Mouse (Mus musculus) hindbrain, embryonic 15.5 days (tissue): Measurements from ENCODE around the gene Rgs7. TPM values are rescaled to one million over a fixed set of nuclear protein-coding genes. Genes with fewer than 3 reads are reported as not detected.

ENCODE experiments used
- ATAC-seq: fragments of 200-750 bp; cut with Nextera tagmentation; 2 replicates; pipeline ENCODE4 v1.8.0; 2017; ENCODE audit warnings: low read depth, moderate number of reproducible peaks, moderate TSS enrichment; ENCODE audit not compliant: low FRiP score
- H3K27ac ChIP-seq: fragments of 300-500 bp; sonication (generic); replicated peaks from 2 replicates; pipeline ENCODE4 v1.5.1; 2015; ENCODE audit warnings: mild to moderate bottlenecking, inconsistent platforms
- H3K27me3 ChIP-seq: fragments of 300-500 bp; sonication (generic); 2 replicates; pipeline ENCODE4 v1.6.1; 2015; ENCODE audit warnings: control low read depth, inconsistent platforms
- H3K36me3 ChIP-seq: fragments of 300-500 bp; sonication (generic); 2 replicates; pipeline ENCODE4 v1.6.1; 2015; ENCODE audit warnings: control low read depth, inconsistent platforms
- H3K4me1 ChIP-seq: fragments of 300-500 bp; sonication (generic); replicated peaks from 2 replicates; pipeline ENCODE4 v1.6.1; 2015; ENCODE audit warnings: control low read depth, inconsistent platforms
- H3K4me2 ChIP-seq: fragments of 300-500 bp; sonication (generic); 2 replicates; pipeline ENCODE4 v1.6.1; 2015; ENCODE audit warnings: moderate library complexity, mild to moderate bottlenecking, inconsistent platforms
- H3K4me3 ChIP-seq: fragments of 300-500 bp; sonication (generic); 2 replicates; pipeline ENCODE4 v1.5.1; 2015; ENCODE audit warnings: mild to moderate bottlenecking, inconsistent platforms
- H3K9ac ChIP-seq: fragments of 300-500 bp; sonication (generic); 2 replicates; pipeline ENCODE4 v1.6.1; 2015; ENCODE audit warnings: inconsistent platforms
- H3K9me3 ChIP-seq: fragments of 300-500 bp; sonication (generic); 2 replicates; pipeline ENCODE4 v1.6.1; 2016; ENCODE audit warnings: control low read depth, inconsistent platforms
- WGBS: fragments of 180-500 bp; shearing (Covaris S2); methylation state at CpG from one replicate; pipeline ENCODE4 v1.1.7; 2015; 5-methylcytosine and 5-hydroxymethylcytosine counted together
- polyA plus RNA-seq: library from polyadenylated mRNA; unstranded; fragments of >200 nt; fragmentation: Nextera tagmentation; extraction: Ambion mirVana; gene quantifications from 2 replicates; pipeline ENCODE4 v1.2.1, GENCODE M21; 2015

The Rgs7 gene
- polyA plus RNA-seq, 1 experiment from 2014 or later: 42.6 TPM

DNA sequence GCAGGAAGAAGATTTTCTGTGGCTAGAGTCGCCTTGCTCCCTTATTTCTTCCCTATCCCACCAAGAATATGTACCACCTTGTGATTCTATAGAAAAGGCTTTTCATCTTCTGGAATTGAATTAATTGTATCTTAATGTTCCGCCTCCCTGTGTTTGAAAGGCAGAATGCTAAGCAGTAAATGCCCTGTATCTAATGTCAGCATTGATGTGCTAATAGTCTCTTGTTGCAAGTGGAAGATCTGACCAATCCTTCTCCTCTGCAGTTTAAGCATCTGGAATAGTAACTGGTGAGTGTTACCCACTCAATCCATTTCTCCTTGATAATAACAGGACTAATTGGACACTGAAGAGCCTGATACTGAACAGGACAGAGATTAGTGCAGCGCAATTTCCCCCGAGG, 65.9 kb downstream of the Rgs7 start:
- no peaks in the 10 kb centered on the region for H3K9me3 ChIP-seq
- no peak for ATAC-seq

DNA sequence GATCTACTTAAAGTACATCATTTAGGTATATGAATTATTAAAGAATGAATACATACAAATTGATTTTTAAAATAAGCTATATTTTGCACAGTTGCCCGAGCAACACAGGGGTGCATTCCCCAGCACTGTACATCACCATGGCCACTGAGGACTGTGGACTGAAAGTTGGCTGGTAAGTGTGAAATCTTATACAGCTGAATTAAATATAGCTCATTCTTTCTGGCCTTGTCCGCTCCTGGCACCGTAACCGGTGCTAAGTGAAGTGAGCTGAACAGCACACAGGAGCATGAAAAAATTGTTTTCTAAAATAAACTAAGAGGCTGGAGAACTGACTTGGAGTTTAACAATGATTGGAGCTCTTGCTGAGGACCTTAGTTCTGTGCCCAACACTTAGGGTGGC, 71.4 kb downstream of the Rgs7 start:
- H3K36me3 ChIP-seq: no peaks in the 10 kb centered on the region
- ATAC-seq: no peak
- no peak overlapping the region for H3K4me3 ChIP-seq
- no peak overlapping the region for H3K4me2 ChIP-seq
- H3K27me3 ChIP-seq: no peaks in the 10 kb centered on the region
- H3K4me1 ChIP-seq: no peaks in the 10 kb centered on the region
- H3K9me3 ChIP-seq: no peaks in the 10 kb centered on the region
- no peak overlapping the region for H3K27ac ChIP-seq
- WGBS: 79% methylated on average over 4 of the region's 4 CpGs
- no peak overlapping the region for H3K9ac ChIP-seq

More for the DNA sequence above, 65.9 kb downstream of the Rgs7 start:
- H3K36me3 ChIP-seq: no peaks in the 10 kb centered on the region
- no peaks in the 10 kb centered on the region; the same call in 1 of the 2 replicates for H3K4me1 ChIP-seq
- no peak overlapping the region for H3K4me2 ChIP-seq
- H3K27ac ChIP-seq: no peak overlapping the region
- H3K27me3 ChIP-seq: no peaks in the 10 kb centered on the region
- WGBS: 41% methylated on average over 4 of the region's 4 CpGs
- no peak overlapping the region for H3K4me3 ChIP-seq
- H3K9ac ChIP-seq: no peak overlapping the region

DNA sequence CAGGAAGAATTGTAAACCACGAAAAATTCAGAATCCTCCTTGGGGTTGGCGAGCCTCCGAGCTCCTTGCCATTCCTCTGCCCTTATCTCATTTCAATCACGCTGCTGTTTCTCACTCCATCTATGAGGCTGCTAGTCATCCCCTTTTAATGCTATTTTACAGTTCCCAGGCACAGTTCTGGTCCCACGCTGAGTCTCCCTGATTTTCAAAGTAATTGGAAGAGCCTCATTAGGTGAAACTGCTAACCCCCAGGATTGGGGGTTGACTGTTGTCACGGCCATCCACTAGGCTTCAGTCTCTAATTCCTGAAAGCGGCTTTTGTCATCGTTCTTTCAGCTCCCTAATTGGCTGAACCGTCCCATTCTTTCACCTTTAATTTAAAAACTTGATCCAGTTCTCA, 76.6 kb downstream of the Rgs7 start:
- H3K27me3 ChIP-seq: no peaks in the 10 kb centered on the region
- H3K4me3 ChIP-seq: no peak overlapping the region
- no peak overlapping the region for H3K9ac ChIP-seq
- ATAC-seq: no peak
- WGBS: 56% methylated on average over 9 of the region's 9 CpGs
- H3K9me3 ChIP-seq: no peaks in the 10 kb centered on the region
- no peaks in the 10 kb centered on the region for H3K36me3 ChIP-seq
- no peak overlapping the region for H3K27ac ChIP-seq
- H3K4me2 ChIP-seq: no peak overlapping the region
- H3K4me1 ChIP-seq: no peaks in the 10 kb centered on the region

DNA sequence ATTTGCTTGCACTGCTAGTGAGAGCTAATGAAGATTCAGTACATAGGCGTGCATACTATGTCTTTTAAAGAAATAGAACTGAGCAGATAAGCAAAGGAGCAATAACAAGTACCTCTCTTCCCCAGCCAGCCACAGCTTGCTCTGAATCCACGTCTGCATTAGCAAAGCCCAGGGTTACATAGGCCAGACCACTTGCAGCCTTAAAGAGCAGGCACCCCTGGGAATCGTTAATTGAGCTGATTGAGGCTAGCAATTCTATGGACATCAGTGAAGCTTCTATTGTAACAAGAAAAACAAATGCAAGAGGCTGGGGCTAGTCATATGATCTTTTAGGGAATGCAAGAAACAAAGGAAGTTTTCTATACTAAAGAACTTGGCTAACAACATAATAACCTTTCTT, 81.9 kb downstream of the Rgs7 start:
- Histone ChIP-seq H3K27me3 (no peaks in the 10 kb centered on the region), H3K9ac (no peak overlapping the region), H3K4me1 (no peaks in the 10 kb centered on the region), H3K36me3 (no peaks in the 10 kb centered on the region), H3K4me3 (no peak overlapping the region), H3K9me3 (no peaks in the 10 kb centered on the region), H3K4me2 (no peak overlapping the region), H3K27ac (no peak overlapping the region)
- 29% methylated on average over 3 of the region's 3 CpGs for WGBS
- no peak for ATAC-seq

DNA sequence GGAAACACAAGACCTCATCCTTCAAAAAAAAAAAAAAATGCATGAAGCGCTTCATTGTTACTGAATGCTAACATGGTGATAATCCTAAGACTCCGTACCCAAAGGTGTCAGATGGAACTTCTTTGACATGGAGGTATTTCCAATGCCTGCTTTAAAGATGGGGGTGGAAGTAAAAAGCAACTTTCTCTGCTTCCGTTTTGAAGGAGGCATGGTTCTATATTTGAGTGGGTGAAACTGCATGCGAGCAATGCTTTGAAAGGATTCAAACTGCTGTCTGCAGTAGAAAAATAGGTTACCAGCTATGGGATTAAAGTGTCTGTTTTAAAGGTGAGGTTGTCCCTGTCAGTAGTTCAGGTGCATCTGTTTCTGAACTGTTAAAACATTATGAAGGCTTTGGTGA, 100.4 kb downstream of the Rgs7 start:
- Histone ChIP-seq H3K4me1 (no peaks in the 10 kb centered on the region; the same call in 1 of the 2 replicates), H3K4me3 (no peak overlapping the region), H3K36me3 (no peaks in the 10 kb centered on the region), H3K9me3 (no peaks in the 10 kb centered on the region), H3K27me3 (no peaks in the 10 kb centered on the region), H3K9ac (no peak overlapping the region), H3K27ac (no peak overlapping the region), H3K4me2 (no peak overlapping the region)
- 88% methylated on average over 4 of the region's 4 CpGs for WGBS
- ATAC-seq: no peak

DNA sequence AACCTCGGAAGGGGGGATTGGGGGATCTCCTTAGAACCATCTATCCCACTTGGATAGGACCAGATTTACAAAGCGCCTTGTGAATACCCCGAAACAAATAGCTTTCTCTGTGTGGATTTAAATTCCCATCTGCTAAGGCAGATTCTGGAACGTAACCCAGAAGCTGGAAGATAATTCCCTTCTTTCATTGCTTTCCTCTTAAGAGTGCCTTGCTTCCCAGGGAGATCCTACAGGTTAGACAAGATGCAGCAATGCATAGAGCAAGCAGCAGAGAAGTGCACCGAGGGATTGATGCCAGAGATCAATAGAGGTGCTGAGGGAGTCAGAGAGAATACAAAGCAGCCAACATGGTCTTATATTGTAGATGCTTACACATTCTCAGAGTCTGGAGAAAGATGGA, 103.0 kb downstream of the Rgs7 start:
- no peaks in the 10 kb centered on the region for H3K27me3 ChIP-seq
- no peaks in the 10 kb centered on the region for H3K9me3 ChIP-seq
- no peak overlapping the region for H3K4me2 ChIP-seq
- no peak overlapping the region for H3K27ac ChIP-seq
- H3K4me3 ChIP-seq: no peak overlapping the region
- no peak for ATAC-seq
- WGBS: 83% methylated on average over 5 of the region's 5 CpGs
- no peaks in the 10 kb centered on the region for H3K36me3 ChIP-seq
- H3K9ac ChIP-seq: no peak overlapping the region
- H3K4me1 ChIP-seq: peaks cover 7% of the 10 kb centered on the region

DNA sequence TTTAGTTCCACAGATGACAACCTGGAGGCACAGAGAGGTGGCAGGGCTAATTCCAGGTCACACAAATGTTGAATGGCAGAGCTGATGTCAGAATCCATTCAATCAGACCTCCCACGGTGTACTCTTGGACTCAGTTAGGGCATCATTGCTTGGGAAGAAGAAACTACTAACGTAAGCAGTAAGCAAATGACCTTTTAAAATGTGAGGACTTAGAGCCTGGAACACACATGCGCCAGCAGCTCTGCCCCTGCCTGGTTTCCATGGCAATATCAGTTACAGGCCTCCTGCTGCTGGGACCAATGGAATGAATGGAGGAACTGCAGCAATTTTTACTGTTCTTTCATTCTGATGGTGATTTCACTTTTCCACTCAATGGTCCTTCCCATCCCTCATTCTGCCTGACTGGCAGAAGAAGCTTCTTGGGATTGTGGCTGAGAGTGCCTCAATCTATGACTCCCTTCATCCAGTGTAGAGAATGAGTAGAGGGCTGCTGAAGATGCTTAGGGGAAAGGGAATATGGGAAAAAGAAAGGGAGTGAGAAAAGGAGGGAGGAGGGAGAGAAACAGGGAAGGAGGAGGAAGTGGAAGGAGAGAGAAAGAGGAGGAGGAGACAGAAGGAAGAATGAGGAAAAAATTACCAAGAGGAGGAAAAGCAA, 106.6 kb downstream of the Rgs7 start:
- ATAC-seq: peak; percentile 94
- WGBS: 13% methylated on average over 3 of the region's 3 CpGs

DNA sequence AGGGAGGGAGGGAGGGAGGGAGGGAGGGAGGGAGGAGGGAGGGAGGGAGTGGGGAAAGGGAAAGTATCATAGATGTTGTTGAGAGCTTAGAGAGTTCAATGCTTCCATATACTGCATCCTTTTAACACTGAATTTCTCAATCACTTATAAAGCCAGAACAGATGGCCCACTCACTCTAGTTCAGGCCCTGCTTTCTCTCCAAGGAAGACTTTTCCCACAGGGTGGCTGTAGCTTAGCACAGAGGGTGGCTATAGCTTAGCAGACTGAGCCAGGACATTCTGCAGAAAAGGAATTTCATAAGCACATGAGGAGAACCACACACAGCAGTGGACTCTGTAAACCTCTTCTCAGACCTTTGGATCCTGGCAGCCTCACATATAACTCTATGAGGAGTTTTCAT, 119.7 kb downstream of the Rgs7 start:
- no peak overlapping the region for H3K9ac ChIP-seq
- H3K27ac ChIP-seq: no peak overlapping the region
- no peaks in the 10 kb centered on the region for H3K4me1 ChIP-seq
- no peak overlapping the region for H3K4me2 ChIP-seq
- H3K27me3 ChIP-seq: no peaks in the 10 kb centered on the region
- ATAC-seq: no peak
- H3K36me3 ChIP-seq: no peaks in the 10 kb centered on the region
- no peaks in the 10 kb centered on the region for H3K9me3 ChIP-seq
- no peak overlapping the region for H3K4me3 ChIP-seq

More for the DNA sequence above, 106.6 kb downstream of the Rgs7 start:
- peaks cover 7% of the 10 kb centered on the region for H3K4me1 ChIP-seq
- H3K4me3 ChIP-seq: no peak overlapping the region
- H3K4me2 ChIP-seq: peak overlapping the region; percentile 23; the same call in 1 of the 2 replicates
- peak overlapping the region; percentile 76 for H3K27ac ChIP-seq
- no peaks in the 10 kb centered on the region for H3K27me3 ChIP-seq
- H3K36me3 ChIP-seq: no peaks in the 10 kb centered on the region
- no peaks in the 10 kb centered on the region for H3K9me3 ChIP-seq
- no peak overlapping the region for H3K9ac ChIP-seq

DNA sequence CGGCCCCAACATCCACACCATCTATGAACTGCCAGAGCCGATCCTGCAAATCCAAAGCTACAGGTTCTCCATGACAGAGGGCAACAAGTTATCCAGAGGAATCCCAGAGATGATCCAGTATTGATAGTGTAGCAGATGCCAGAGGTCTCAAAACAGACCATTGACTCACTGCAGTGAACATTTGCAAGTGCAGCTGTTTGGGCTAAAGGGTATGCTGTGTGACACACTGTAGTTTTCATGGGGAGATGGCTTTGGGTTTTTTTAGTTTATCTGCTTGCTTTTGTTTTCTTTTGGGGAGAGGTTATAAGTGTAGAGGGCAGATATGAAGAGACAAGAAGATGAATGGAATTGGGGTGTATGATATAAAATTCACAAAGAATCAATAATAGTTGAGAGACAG, 124.2 kb downstream of the Rgs7 start:
- 98% methylated on average over 2 of the region's 2 CpGs for WGBS
- Histone ChIP-seq H3K36me3 (no peaks in the 10 kb centered on the region), H3K4me3 (no peak overlapping the region), H3K4me1 (no peaks in the 10 kb centered on the region), H3K9ac (no peak overlapping the region), H3K27me3 (no peaks in the 10 kb centered on the region), H3K27ac (no peak overlapping the region), H3K4me2 (no peak overlapping the region), H3K9me3 (no peaks in the 10 kb centered on the region)
- ATAC-seq: no peak

DNA sequence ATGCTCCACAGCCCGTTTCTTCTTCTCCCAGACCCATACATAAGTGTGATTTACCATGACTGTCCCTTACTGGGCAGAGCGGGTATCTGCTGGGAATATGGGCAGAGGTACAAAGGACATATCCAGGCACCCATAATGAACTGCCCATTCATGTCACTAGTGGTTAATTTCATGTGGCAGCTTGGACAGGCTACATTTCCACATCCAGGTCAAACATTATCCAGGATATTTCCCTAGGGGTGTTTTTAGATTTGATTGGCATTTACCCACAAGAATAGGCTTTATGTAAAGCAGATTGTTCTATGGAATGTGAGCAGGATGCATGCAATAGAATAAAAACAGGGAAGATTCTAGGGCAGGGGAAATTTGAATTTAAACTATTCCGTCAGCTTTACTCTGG, 128.7 kb downstream of the Rgs7 start:
- no peak overlapping the region for H3K9ac ChIP-seq
- ATAC-seq: no peak
- H3K27ac ChIP-seq: no peak overlapping the region
- WGBS: 58% methylated on average over 3 of the region's 3 CpGs
- no peaks in the 10 kb centered on the region for H3K4me1 ChIP-seq
- no peak overlapping the region for H3K4me2 ChIP-seq
- no peak overlapping the region for H3K4me3 ChIP-seq
- no peaks in the 10 kb centered on the region for H3K9me3 ChIP-seq
- H3K36me3 ChIP-seq: no peaks in the 10 kb centered on the region
- no peaks in the 10 kb centered on the region for H3K27me3 ChIP-seq

DNA sequence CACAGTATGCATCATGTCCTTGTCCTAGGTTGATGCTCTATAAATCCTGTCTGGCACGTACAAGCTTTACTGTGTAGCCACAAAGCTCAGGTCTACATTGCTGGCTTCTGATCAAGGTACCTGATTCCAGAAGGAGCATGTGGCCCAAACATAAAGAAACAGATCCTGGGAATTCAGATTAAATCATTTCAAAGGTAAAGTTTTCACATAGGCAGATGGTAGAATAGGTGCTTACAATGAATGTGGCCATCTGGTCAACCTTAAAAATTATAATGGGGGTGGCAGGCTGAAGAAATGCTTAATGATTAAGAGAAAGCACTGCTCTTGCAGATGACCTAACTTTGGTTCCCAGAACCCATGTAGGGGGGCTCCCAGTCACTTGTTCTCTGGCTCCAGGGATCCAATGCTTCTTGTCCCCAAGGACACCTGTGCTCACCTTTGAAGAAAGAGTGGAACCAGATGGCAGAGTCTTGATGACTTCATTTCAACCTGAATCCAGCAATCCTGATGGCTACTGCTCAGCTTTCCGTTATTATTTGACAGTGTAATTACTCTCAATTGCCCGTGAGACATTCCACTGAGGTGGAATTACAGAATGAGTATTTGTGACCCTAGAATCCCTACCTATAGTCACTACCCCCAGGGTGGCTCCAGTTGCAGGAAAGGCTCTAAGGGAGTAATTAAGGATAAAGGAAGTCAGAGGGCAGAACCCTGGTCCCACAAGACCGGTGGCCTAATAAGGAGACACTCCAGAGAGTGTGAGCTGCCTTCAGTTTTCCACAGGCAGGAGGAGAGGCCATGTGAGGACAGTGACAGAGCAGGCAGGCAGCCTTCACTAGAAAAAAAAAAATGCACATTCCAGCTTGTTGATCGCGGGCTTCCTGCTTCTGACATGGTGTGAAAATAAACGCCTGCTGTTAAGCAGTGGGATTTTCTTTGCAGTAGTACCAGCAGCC, 132.6 kb downstream of the Rgs7 start:
- Histone ChIP-seq H3K27me3 (no peaks in the 10 kb centered on the region), H3K36me3 (no peaks in the 10 kb centered on the region), H3K4me1 (no peaks in the 10 kb centered on the region), H3K4me2 (no peak overlapping the region), H3K9me3 (no peaks in the 10 kb centered on the region), H3K9ac (no peak overlapping the region), H3K4me3 (no peak overlapping the region), H3K27ac (no peak overlapping the region)
- 69% methylated on average over 7 of the region's 7 CpGs for WGBS
- no peak for ATAC-seq

DNA sequence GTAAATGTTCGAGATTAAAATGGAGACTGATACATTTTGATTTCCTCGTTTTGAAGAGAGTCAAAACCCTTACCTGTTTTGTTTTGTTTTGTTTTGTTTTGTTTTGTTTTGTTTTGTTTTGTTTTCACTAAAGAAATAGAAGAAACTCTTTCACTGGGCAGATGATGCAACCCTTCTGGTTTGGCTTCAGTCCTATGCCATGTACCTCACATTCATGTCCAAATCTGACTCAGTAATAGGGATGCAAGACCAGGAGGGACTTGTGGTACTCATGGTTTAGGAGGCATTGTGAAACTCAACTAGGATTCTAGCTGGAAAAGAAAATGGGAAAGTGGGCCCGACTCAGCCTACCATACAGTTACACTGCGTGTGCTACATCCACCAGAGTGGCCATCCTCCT, 139.4 kb downstream of the Rgs7 start:
- no peak overlapping the region for H3K27ac ChIP-seq
- no peaks in the 10 kb centered on the region for H3K36me3 ChIP-seq
- H3K27me3 ChIP-seq: no peaks in the 10 kb centered on the region
- WGBS: 92% methylated on average over 4 of the region's 4 CpGs
- H3K9ac ChIP-seq: no peak overlapping the region
- no peak overlapping the region for H3K4me3 ChIP-seq
- H3K4me2 ChIP-seq: no peak overlapping the region
- no peaks in the 10 kb centered on the region for H3K9me3 ChIP-seq
- no peaks in the 10 kb centered on the region for H3K4me1 ChIP-seq
- no peak for ATAC-seq
